Mouse (Mus musculus) hindbrain, embryonic 13.5 days (tissue): ENCODE data around the gene Nf1. TPM values are rescaled to one million over a fixed set of nuclear protein-coding genes. Genes with fewer than 3 reads are reported as not detected.

Experiments
- ATAC-seq: fragments of 200-750 bp; cut with Nextera tagmentation; 2 replicates; pipeline ENCODE4 v1.8.0; 2017; ENCODE audit warnings: moderate TSS enrichment; ENCODE audit not compliant: low FRiP score
- H3K27ac ChIP-seq: fragments of 300-500 bp; sonication (generic); 2 replicates; pipeline ENCODE4 v1.5.1; 2015; ENCODE audit warnings: inconsistent platforms, mild to moderate bottlenecking, moderate library complexity
- H3K27me3 ChIP-seq: fragments of 300-500 bp; sonication (generic); 2 replicates; pipeline ENCODE4 v1.6.1; 2015; ENCODE audit warnings: mild to moderate bottlenecking, inconsistent platforms
- H3K36me3 ChIP-seq: fragments of 300-500 bp; sonication (generic); 2 replicates; pipeline ENCODE4 v1.6.1; 2015; ENCODE audit warnings: mild to moderate bottlenecking, inconsistent platforms
- H3K4me1 ChIP-seq: fragments of 300-500 bp; sonication (generic); replicated peaks from 2 replicates; pipeline ENCODE4 v1.6.1; 2015; ENCODE audit warnings: inconsistent platforms
- H3K4me2 ChIP-seq: fragments of 300-500 bp; sonication (generic); 2 replicates; pipeline ENCODE4 v1.6.1; 2015; ENCODE audit warnings: inconsistent platforms, mild to moderate bottlenecking, moderate library complexity
- H3K4me3 ChIP-seq: fragments of 300-500 bp; sonication (generic); 2 replicates; pipeline ENCODE4 v1.5.1; 2015; ENCODE audit warnings: mild to moderate bottlenecking, inconsistent platforms
- H3K9ac ChIP-seq: fragments of 300-500 bp; sonication (generic); 2 replicates; pipeline ENCODE4 v1.6.1; 2015; ENCODE audit warnings: mild to moderate bottlenecking, inconsistent platforms
- H3K9me3 ChIP-seq: fragments of 300-500 bp; sonication (generic); 2 replicates; pipeline ENCODE4 v1.6.1; 2016; ENCODE audit warnings: inconsistent platforms
- WGBS: fragments of 180-500 bp; shearing (Covaris S2); methylation state at CpG from one replicate; pipeline ENCODE4 v1.1.7; 2015; 5-methylcytosine and 5-hydroxymethylcytosine counted together
- polyA plus RNA-seq: library from polyadenylated mRNA; unstranded; fragments of >200 nt; fragmentation: Nextera tagmentation; extraction: Ambion mirVana; gene quantifications from 2 replicates; pipeline ENCODE4 v1.2.1, GENCODE M21; 2015

Nf1 gene
- polyA plus RNA-seq, 1 experiment from 2014 or later, result 7.8 TPM

- Histone ChIP-seq H3K9me3 (no peaks in the 10 kb centered on the region), H3K27ac (no peak overlapping the region), H3K4me1 (no peaks in the 10 kb centered on the region), H3K36me3 (peaks cover 10% of the 10 kb centered on the region), H3K9ac (no peak overlapping the region), H3K4me3 (no peak overlapping the region), H3K4me2 (no peak overlapping the region), H3K27me3 (no peaks in the 10 kb centered on the region)
- WGBS, result 81% methylated on average over 10 of the region's 10 CpGs
- no peak for ATAC-seq
Observed at GRCm38 (mm10) chr11:79494976-79495800, 155.7 kb downstream of the Nf1 start.

- H3K27ac ChIP-seq, result peak overlapping the region; percentile 60; the same call in 1 of the 2 replicates
Observed at GRCm38 (mm10) chr11:79502917-79503316, 163.4 kb downstream of the Nf1 start.

GRCm38 (mm10) chr11:79503845-79504244, 164.4 kb downstream of the Nf1 start, which contains the start of gene Omg:
Gene Omg, minus strand, starts transcription at chr11:79504084.
- Histone ChIP-seq H3K36me3 (no peaks in the 10 kb centered on the region), H3K9me3 (no peaks in the 10 kb centered on the region), H3K27ac (peak within 1 kb of the TSS; percentile 60), H3K9ac (no peak within 1 kb of the TSS), H3K4me3 (no peak within 1 kb of the TSS), H3K4me2 (0 out of 2 replicates have a peak within 1 kb of the TSS, but pooled peaks have one; percentile 13), H3K27me3 (no peaks in the 10 kb centered on the region), H3K4me1 (peaks cover 16% of the 10 kb centered on the region)
- 26% methylated on average over 8 of the region's 8 CpGs for WGBS
- no peak for ATAC-seq

More at GRCm38 (mm10) chr11:79502917-79503316, 163.4 kb downstream of the Nf1 start:
- Histone ChIP-seq H3K9ac (no peak overlapping the region), H3K36me3 (no peaks in the 10 kb centered on the region), H3K27me3 (no peaks in the 10 kb centered on the region), H3K9me3 (no peaks in the 10 kb centered on the region), H3K4me1 (peaks cover 16% of the 10 kb centered on the region), H3K4me2 (no peak overlapping the region), H3K4me3 (no peak overlapping the region)
- ATAC-seq, result no peak
- 24% methylated on average over 2 of the region's 2 CpGs for WGBS

DNA sequence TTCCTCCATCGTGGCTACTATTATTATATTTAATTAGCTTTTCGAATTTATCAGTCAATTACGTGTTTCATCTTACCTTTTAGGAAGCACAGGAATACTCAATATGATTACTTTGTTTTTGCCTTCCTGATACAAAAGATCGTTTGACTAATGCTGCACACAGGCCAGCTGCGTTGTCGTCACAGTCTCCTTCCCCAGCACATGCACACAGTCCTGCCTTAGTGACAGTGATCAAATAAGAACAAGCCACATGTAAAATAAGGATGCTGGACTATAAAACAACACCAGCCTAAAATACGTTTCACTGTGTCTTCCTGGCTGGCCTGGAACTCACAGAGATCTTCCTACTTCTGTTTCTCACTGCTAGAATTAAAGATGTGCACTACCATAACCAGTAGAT, 165.0 kb downstream of the Nf1 start:
- 75% methylated on average over 7 of the region's 7 CpGs for WGBS
- Histone ChIP-seq H3K4me2 (no peak overlapping the region), H3K36me3 (no peaks in the 10 kb centered on the region), H3K4me1 (peaks cover 16% of the 10 kb centered on the region), H3K9ac (no peak overlapping the region), H3K27me3 (no peaks in the 10 kb centered on the region), H3K4me3 (no peak overlapping the region), H3K27ac (no peak overlapping the region), H3K9me3 (no peaks in the 10 kb centered on the region)
- ATAC-seq, result no peak

GRCm38 (mm10) chr11:79511970-79512369, 172.5 kb downstream of the Nf1 start:
- 90% methylated on average over 3 of the region's 3 CpGs for WGBS
- no peak overlapping the region for H3K9ac ChIP-seq
- H3K4me2 ChIP-seq, result no peak overlapping the region
- H3K36me3 ChIP-seq, result no peaks in the 10 kb centered on the region
- H3K4me1 ChIP-seq, result no peaks in the 10 kb centered on the region
- H3K27me3 ChIP-seq, result no peaks in the 10 kb centered on the region
- H3K9me3 ChIP-seq, result no peaks in the 10 kb centered on the region
- ATAC-seq, result no peak
- no peak overlapping the region for H3K4me3 ChIP-seq
- no peak overlapping the region for H3K27ac ChIP-seq

- H3K27ac ChIP-seq, result no peak overlapping the region
- no peak overlapping the region for H3K9ac ChIP-seq
- ATAC-seq, result no peak
- no peaks in the 10 kb centered on the region for H3K4me1 ChIP-seq
- no peaks in the 10 kb centered on the region for H3K27me3 ChIP-seq
- no peaks in the 10 kb centered on the region for H3K9me3 ChIP-seq
- H3K4me3 ChIP-seq, result no peak overlapping the region
- H3K4me2 ChIP-seq, result no peak overlapping the region
- WGBS, result 73% methylated on average over 6 of the region's 6 CpGs
- no peaks in the 10 kb centered on the region for H3K36me3 ChIP-seq
Observed at GRCm38 (mm10) chr11:79515331-79515730, 175.8 kb downstream of the Nf1 start.

DNA sequence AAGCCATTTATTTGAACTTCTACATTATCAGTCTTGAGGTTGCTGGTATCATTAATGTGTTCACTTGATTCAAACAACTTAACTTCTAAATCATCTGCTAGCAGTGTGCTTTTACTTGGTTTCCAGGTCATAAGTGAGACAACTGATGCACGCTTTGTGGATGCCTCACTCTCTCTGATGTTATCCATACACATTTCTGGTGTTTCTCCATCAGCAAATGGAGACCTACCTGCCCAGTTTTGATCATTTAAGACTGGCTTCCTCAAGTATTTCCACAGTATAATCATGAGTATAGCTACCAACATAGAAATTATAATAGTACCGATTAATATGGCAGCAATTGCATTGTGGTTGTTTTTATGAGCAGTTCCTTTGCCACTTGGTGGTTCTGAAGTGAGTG, 176.3 kb downstream of the Nf1 start:
- Histone ChIP-seq H3K36me3 (no peaks in the 10 kb centered on the region), H3K4me1 (no peaks in the 10 kb centered on the region), H3K4me2 (no peak overlapping the region), H3K4me3 (no peak overlapping the region), H3K27me3 (no peaks in the 10 kb centered on the region), H3K9me3 (no peaks in the 10 kb centered on the region), H3K9ac (no peak overlapping the region), H3K27ac (no peak overlapping the region)
- ATAC-seq, result no peak
- 96% methylated on average over 2 of the region's 2 CpGs for WGBS

- H3K9ac ChIP-seq, result no peak overlapping the region
- no peaks in the 10 kb centered on the region for H3K9me3 ChIP-seq
- no peak overlapping the region for H3K27ac ChIP-seq
- H3K4me1 ChIP-seq, result no peaks in the 10 kb centered on the region
- WGBS, result 91% methylated on average over 6 of the region's 6 CpGs
- no peak for ATAC-seq
- H3K27me3 ChIP-seq, result no peaks in the 10 kb centered on the region
- no peak overlapping the region for H3K4me3 ChIP-seq
- no peak overlapping the region for H3K4me2 ChIP-seq
- no peaks in the 10 kb centered on the region for H3K36me3 ChIP-seq
Observed at GRCm38 (mm10) chr11:79519299-79519698, 179.8 kb downstream of the Nf1 start.

DNA sequence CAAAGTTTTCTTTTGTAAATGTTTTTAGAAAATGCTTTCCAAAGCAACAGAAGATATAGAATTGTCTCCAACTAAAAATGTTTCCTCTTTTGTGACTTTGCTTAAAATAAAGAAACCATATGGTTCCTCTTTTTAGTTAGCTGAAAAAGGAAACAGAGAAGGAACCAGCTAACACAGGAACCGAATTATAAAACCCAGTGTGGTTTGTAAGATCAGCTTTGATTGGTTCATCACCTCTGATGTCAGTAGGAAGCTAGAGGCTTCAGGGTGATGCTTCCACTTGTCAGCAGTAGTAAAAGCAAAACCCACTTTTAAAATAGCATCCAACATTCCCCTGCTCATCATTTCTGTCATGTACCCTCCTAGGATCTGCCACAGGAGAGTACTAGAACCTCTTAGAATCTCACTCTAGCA, 180.4 kb downstream of the Nf1 start:
- Histone ChIP-seq H3K27me3 (no peaks in the 10 kb centered on the region), H3K4me3 (no peak overlapping the region), H3K9me3 (no peaks in the 10 kb centered on the region), H3K4me1 (no peaks in the 10 kb centered on the region), H3K4me2 (no peak overlapping the region), H3K9ac (no peak overlapping the region), H3K36me3 (no peaks in the 10 kb centered on the region), H3K27ac (no peak overlapping the region)
- ATAC-seq, result no peak
- 89% methylated on average over 1 of the region's 1 CpGs for WGBS

GRCm38 (mm10) chr11:79520772-79521171, 181.3 kb downstream of the Nf1 start:
- H3K4me2 ChIP-seq, result no peak overlapping the region
- no peaks in the 10 kb centered on the region for H3K36me3 ChIP-seq
- no peak for ATAC-seq

GRCm38 (mm10) chr11:79521930-79522329, 182.4 kb downstream of the Nf1 start:
- Histone ChIP-seq H3K27ac (no peak overlapping the region), H3K4me1 (no peaks in the 10 kb centered on the region), H3K4me3 (no peak overlapping the region), H3K4me2 (no peak overlapping the region), H3K27me3 (no peaks in the 10 kb centered on the region), H3K9ac (no peak overlapping the region), H3K9me3 (no peaks in the 10 kb centered on the region), H3K36me3 (no peaks in the 10 kb centered on the region)
- ATAC-seq, result no peak

More at GRCm38 (mm10) chr11:79520772-79521171, 181.3 kb downstream of the Nf1 start:
- no peak overlapping the region for H3K27ac ChIP-seq
- no peaks in the 10 kb centered on the region for H3K27me3 ChIP-seq
- H3K4me1 ChIP-seq, result no peaks in the 10 kb centered on the region
- H3K9me3 ChIP-seq, result no peaks in the 10 kb centered on the region
- H3K4me3 ChIP-seq, result no peak overlapping the region
- no peak overlapping the region for H3K9ac ChIP-seq

DNA sequence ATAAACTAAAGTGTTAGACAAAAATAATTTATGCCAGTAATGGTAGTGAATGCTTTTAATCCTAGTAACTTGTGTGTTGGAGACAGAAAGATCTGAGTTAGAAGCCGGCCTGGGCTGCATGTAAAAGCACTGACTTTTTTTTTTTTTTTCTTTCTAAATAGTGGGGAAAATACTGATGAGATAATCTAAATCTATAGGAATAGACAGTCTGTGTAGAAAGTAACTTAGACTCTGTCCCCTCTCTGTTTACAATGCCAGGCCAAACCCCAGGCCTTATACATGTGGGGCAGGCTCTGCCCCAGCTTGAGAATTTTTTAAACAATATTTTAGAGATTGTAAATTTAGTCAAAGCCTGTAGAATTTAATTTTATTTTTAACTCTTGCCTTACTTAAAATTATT, 183.5 kb downstream of the Nf1 start:
- H3K36me3 ChIP-seq, result peaks cover 5% of the 10 kb centered on the region; the same call in 1 of the 2 replicates
- no peaks in the 10 kb centered on the region for H3K27me3 ChIP-seq
- H3K4me3 ChIP-seq, result no peak overlapping the region
- 95% methylated on average over 1 of the region's 1 CpGs for WGBS
- no peak overlapping the region for H3K9ac ChIP-seq
- no peaks in the 10 kb centered on the region for H3K9me3 ChIP-seq
- no peak overlapping the region for H3K4me2 ChIP-seq
- H3K27ac ChIP-seq, result no peak overlapping the region
- no peaks in the 10 kb centered on the region for H3K4me1 ChIP-seq
- no peak for ATAC-seq
